Mouse (Mus musculus): ENCODE measurements at regions not wholly inside any gene's neighbourhood (a gene's known extent, or its start where the extent isn't known, plus 50 kb on each side); places are given as distances from the start of the nearest gene placed in this dataset.

DNA sequence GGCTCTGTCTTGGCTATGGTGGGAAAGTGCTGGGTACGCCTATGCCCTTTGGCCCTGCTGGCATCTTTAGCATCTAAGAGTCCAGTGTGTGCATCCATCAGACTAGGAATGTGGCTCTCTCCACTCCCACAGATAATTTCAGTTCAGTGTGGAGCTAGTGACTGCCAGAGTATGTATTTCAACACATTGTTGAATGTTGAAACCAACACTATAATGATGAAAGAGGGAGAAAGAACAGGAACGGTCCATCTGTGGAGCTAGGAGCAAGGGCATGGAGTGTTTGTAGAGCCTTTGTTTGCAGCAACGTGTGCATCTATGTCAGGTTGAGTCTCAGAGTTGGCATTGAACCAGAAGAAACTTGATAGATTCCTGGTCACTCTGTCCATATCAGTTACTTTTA lies 54.9 kb upstream of the Commd8 start:
- H3K36me3 ChIP-seq (ENCODE audit: control insufficient read depth, insufficient read depth), result no peaks in the 10 kb centered on the region
- peaks cover 20% of the 10 kb centered on the region for H3K4me1 ChIP-seq (ENCODE audit: control insufficient read depth, low read depth, low read length)
- no peak overlapping the region for H3K4me2 ChIP-seq (ENCODE audit: low read depth, low read length)
- H3K27ac ChIP-seq (ENCODE audit: low read length), result no peak overlapping the region
- WGBS (ENCODE audit: insufficient replicate concordance), result 70% methylated on average over 3 of the region's 3 CpGs
- H3K9me3 ChIP-seq (replicated peaks; ENCODE audit: control insufficient read depth, low read length), result no peaks in the 10 kb centered on the region
- no peaks in the 10 kb centered on the region for H3K27me3 ChIP-seq (ENCODE audit: control insufficient read depth, insufficient read depth, low read depth, low read length)
- no peak overlapping the region for H3K9ac ChIP-seq (ENCODE audit: low read depth, low read length)
- ATAC-seq (ENCODE audit: low read depth), result no peak; the same call in 1 of the 2 replicates
- no peak overlapping the region for H3K4me3 ChIP-seq (ENCODE audit: low read depth, low read length)

DNA sequence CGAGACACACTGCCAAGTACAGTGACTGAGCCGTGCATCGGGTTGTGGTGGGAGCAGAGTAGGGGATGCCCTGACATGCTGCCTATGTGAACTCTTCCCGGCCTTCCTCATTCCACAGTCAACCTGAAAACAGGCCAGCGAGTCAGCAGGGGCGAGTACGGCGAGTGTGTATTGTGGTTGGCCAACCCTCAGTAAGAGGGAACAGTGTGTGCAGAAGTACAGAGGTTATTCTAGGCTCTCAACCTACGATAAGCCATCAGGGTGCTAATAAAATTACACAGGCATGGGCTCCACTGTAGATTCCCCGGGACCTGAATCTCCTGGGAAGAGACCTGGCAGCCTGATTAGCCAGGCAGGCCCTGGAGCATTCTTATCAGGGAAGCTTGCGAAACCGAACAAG lies 51.7 kb upstream of the Commd8 start:
- Histone ChIP-seq H3K4me1 (ENCODE audit: control insufficient read depth, low read depth, low read length) (peaks cover 4% of the 10 kb centered on the region), H3K36me3 (ENCODE audit: control insufficient read depth, insufficient read depth) (no peaks in the 10 kb centered on the region), H3K4me2 (ENCODE audit: low read depth, low read length) (no peak overlapping the region), H3K4me3 (ENCODE audit: low read depth, low read length) (no peak overlapping the region), H3K27me3 (ENCODE audit: control insufficient read depth, insufficient read depth, low read depth, low read length) (no peaks in the 10 kb centered on the region), H3K9me3 (replicated peaks; ENCODE audit: control insufficient read depth, low read length) (no peaks in the 10 kb centered on the region), H3K9ac (ENCODE audit: low read depth, low read length) (no peak overlapping the region), H3K27ac (ENCODE audit: low read length) (no peak overlapping the region)
- peak; percentile 61 for ATAC-seq (ENCODE audit: low read depth)
- 70% methylated on average over 12 of the region's 12 CpGs for WGBS (ENCODE audit: insufficient replicate concordance)

DNA sequence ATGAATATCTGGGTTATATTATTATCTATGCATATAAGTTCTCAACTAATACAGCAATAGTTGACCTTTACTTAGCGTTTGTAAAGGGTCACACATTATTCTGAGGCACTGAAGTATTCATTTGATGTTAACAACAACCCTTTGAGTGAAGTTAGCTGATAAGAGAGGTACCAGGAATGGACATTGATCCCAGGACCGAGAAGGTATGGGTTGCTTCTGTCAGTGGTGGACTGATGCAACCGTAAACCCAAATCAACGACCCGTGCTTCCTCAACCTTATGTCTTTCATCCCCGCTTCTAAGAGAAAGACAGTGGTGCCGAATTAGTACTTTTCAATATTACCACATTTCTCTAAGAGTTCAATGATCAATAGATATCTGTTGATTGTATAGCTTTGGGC lies 51.3 kb upstream of the Commd8 start:
- Histone ChIP-seq H3K27ac (ENCODE audit: low read length) (no peak overlapping the region), H3K36me3 (ENCODE audit: control insufficient read depth, insufficient read depth) (no peaks in the 10 kb centered on the region), H3K4me1 (ENCODE audit: control insufficient read depth, low read depth, low read length) (no peaks in the 10 kb centered on the region; the same call in none of the 2 replicates), H3K9me3 (replicated peaks; ENCODE audit: control insufficient read depth, low read length) (no peaks in the 10 kb centered on the region), H3K4me3 (ENCODE audit: low read depth, low read length) (no peak overlapping the region), H3K9ac (ENCODE audit: low read depth, low read length) (no peak overlapping the region), H3K27me3 (ENCODE audit: control insufficient read depth, insufficient read depth, low read depth, low read length) (no peaks in the 10 kb centered on the region), H3K4me2 (ENCODE audit: low read depth, low read length) (no peak overlapping the region)
- 76% methylated on average over 7 of the region's 7 CpGs for WGBS (ENCODE audit: insufficient replicate concordance)
- no peak for ATAC-seq (ENCODE audit: low read depth)

Data from liver, embryonic 16.5 days (tissue).